In the genomic region with DNA sequence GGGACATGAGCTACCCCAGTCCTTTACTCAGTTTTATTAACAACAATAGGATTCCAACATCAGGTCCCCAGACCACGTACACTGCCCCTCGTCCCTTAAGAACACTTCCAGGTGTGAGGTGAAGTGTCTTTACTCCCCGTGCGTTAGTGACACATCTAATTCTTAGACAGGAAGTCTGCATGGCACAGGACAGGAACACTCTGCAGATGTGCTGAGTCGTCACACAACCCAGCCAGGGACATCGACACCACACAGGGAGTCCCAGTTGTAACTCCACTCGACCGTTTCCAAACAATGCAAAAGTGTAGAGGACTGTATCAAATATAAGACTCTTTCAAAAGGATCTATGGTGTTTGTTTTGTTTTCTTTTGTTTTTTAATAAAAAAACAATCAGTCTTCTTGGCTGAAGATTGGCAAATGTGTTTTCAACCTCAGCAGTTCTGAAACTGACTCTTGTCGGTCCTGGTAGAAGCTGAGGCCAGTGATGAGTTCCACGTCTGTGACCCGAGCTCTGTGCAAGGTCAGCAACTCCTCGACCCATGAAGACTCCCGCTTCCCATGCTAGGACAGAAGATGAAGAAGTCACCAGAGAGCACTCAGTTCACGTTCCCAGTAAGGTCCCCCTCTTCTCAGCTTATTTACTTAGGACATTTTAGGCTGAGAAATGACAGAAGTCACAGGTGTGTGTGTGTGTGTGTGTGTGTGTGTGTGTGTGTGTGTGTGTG, we compare ENCODE assay signal across 20 mouse cellular contexts. TPM values are rescaled to one million over a fixed set of nuclear protein-coding genes. Genes with fewer than 3 reads are reported as not detected.
DNase-seq lines count a peak whose midpoint lies in the region; ATAC-seq lines count a peak whose summit lies in the region.
"Had no signal": no experiment of that assay in that cellular context is flagged by ENCODE, and none has a peak within 500 bp of the region (broad histone marks: within the 10 kb centered on the region; RNA-seq: fewer than 3 reads in every experiment).

No protein-coding gene starts in this region.

- no peaks in the 10 kb centered on the region for H3K27me3 ChIP-seq in heart, embryonic 12.5 days (replicated peaks)
- no peaks in the 10 kb centered on the region for H3K27me3 ChIP-seq in neural tube, embryonic 15.5 days (replicated peaks)
- H3K27me3 ChIP-seq: limb, embryonic 12.5 days had no signal

- peak; percentile 91 for DNase-seq in heart, adult 11 months
- peak; percentile 36 for DNase-seq in neural tube, embryonic 10.5 days (ENCODE audit: extremely low spot score, low spot score)
- DNase-seq in naive thymus-derived CD4-positive, alpha-beta T cell, adult 2 months (ENCODE audit: low read depth), result peak; percentile 60
- no peak for DNase-seq in cerebellum, postnatal 36 days
- no peak for DNase-seq in left cerebral cortex, adult 18-20 months (ENCODE audit: low spot score in 2 of 2)
- no peak for DNase-seq in gastrocnemius, postnatal 10 days
- DNase-seq: adrenal gland, adult 8-10 months; cerebellum, adult 9-11 months; forebrain, postnatal 0 days; gastrocnemius, postnatal 14 days; kidney, postnatal 14 days; right cerebral cortex, postnatal 4 days had no signal

- H3K9me3 ChIP-seq in heart, embryonic 12.5 days (replicated peaks), result no peaks in the 10 kb centered on the region
- H3K9me3 ChIP-seq in neural tube, embryonic 15.5 days (replicated peaks), result no peaks in the 10 kb centered on the region
- H3K9me3 ChIP-seq: G1E; heart, embryonic 10.5 days; limb, embryonic 12.5 days had no signal

- no peak for ATAC-seq in heart, embryonic 12.5 days (ENCODE audit: insufficient number of reproducible peaks, low FRiP score)
- no peak for ATAC-seq in neural tube, embryonic 15.5 days (ENCODE audit: low FRiP score)
- ATAC-seq: forebrain, postnatal 0 days; hindbrain, postnatal 0 days had no signal

- H3K4me3 ChIP-seq in heart, embryonic 12.5 days, result no peak overlapping the region
- no peak overlapping the region for H3K4me3 ChIP-seq in neural tube, embryonic 15.5 days (replicated peaks)
- H3K4me3 ChIP-seq: heart, embryonic 10.5 days; left cerebral cortex, adult 2 months; limb, embryonic 12.5 days had no signal

- 61% methylated on average over 14 of the region's 14 CpGs for WGBS in heart, embryonic 12.5 days
- 79% methylated on average over 14 of the region's 14 CpGs for whole genome bisulfite sequencing in neural tube, embryonic 15.5 days

- no peak overlapping the region for H3K9ac ChIP-seq in heart, embryonic 12.5 days
- no peak overlapping the region for H3K9ac ChIP-seq in neural tube, embryonic 15.5 days (replicated peaks)
- H3K9ac ChIP-seq: forebrain, postnatal 0 days; limb, embryonic 12.5 days; lung, embryonic 14.5 days had no signal

- H3K4me1 ChIP-seq in heart, embryonic 12.5 days (replicated peaks), result peaks cover 12% of the 10 kb centered on the region
- no peaks in the 10 kb centered on the region for H3K4me1 ChIP-seq in neural tube, embryonic 15.5 days

- H3K36me3 ChIP-seq in heart, embryonic 12.5 days, result no peaks in the 10 kb centered on the region
- H3K36me3 ChIP-seq in neural tube, embryonic 15.5 days, result no peaks in the 10 kb centered on the region
- H3K36me3 ChIP-seq: G1E; heart, embryonic 10.5 days; limb, embryonic 12.5 days had no signal

- H3K27ac ChIP-seq in heart, embryonic 12.5 days (ENCODE audit: poor library complexity, severe bottlenecking), result no peak overlapping the region
- H3K27ac ChIP-seq in neural tube, embryonic 15.5 days (replicated peaks), result no peak overlapping the region
- H3K27ac ChIP-seq: heart, embryonic 10.5 days; hindbrain, postnatal 0 days; left cerebral cortex, adult 2 months; limb, embryonic 12.5 days had no signal

- H3K4me2 ChIP-seq in heart, embryonic 12.5 days, result no peak overlapping the region
- no peak overlapping the region for H3K4me2 ChIP-seq in neural tube, embryonic 15.5 days
- H3K4me2 ChIP-seq: limb, embryonic 12.5 days; lung, embryonic 14.5 days had no signal

RNA-seq across cellular contexts. Expression of a gene that starts 46.3 kb away (rescaled TPM):
- polyA plus RNA-seq in heart, embryonic 12.5 days (2016; fragmentation: Nextera tagmentation; extraction: Ambion mirVana), result 56.8 and 60.1 TPM in 2 replicates
- polyA plus RNA-seq in neural tube, embryonic 15.5 days (2015; fragmentation: Nextera tagmentation; extraction: Ambion mirVana), result 2.5 and 4.9 TPM in 2 replicates
- total RNA-seq in left cerebral cortex, adult 18-20 months (2021), result 10 to 100 TPM; 30.6 to 36.4 TPM
- 10 to 100 TPM; 34.5 to 64.3 TPM for total RNA-seq in gastrocnemius, postnatal 10 days (2021)
- polyA plus RNA-seq: G1E had no signal

Comparison
In these comparisons a context has a peak if more than half of its experiments do, and no peak if none do; other contexts are left out.
1. DNase-seq: peak in heart, adult 11 months (single experiment), neural tube, embryonic 10.5 days (single experiment) and naive thymus-derived CD4-positive, alpha-beta T cell, adult 2 months (single experiment); none in cerebellum, postnatal 36 days (0 of 2), left cerebral cortex, adult 18-20 months (0 of 2) and gastrocnemius, postnatal 10 days (single experiment).